Mouse (Mus musculus) CD4-positive naive resting alpha-beta T cell, adult 76 days (primary cell): ENCODE measurements around the gene Ggn. TPM values are rescaled to one million over a fixed set of nuclear protein-coding genes. Genes with fewer than 3 reads are reported as not detected.

Experiments used
- total RNA-seq: library from RNA; stranded (reverse); gene quantifications from one replicate; pipeline ENCODE4 v1.2.4, GENCODE M21; 2023

Gene Ggn
- not detected for total RNA-seq

DNA sequence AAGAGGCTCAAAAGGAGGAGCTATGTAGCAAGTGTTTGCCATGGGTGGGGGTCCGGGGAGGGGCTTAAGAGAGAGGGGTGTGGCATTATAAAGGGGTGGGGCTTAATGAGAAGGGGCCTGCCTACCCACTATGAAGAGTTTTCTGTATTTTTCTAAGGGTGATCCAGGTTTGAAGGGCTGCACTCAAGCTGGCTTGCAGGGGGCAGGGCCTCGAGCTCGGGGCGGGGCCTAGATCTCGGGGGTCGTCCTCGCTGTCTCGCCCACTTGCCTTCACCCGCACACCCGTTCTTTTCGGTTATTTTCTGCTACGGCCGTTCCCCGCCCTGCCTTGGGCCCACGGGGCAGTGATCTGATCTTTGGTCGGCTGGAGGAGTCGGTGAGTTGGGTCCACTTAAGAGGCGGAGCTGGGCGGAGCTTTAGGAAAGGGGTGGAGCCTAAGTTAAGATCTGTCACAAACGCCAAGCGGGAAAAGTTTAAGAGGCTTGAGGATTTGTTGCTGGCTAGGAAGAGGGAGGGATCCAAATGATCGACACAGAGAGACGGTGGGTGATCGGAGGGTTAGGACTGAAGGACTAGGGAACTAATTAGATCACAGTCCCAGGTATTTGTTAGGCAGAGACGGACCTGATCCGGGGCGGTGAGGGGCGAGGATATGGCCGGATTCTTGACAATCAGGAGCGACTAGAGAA is at the start of gene Ggn, which contains the start of gene Spred3:
Gene Ggn (plus strand): TSS at position 145 of the 689 bp plus-strand sequence.
Gene Spred3 (minus strand): TSS at position 346 of the 689 bp plus-strand sequence.

DNA sequence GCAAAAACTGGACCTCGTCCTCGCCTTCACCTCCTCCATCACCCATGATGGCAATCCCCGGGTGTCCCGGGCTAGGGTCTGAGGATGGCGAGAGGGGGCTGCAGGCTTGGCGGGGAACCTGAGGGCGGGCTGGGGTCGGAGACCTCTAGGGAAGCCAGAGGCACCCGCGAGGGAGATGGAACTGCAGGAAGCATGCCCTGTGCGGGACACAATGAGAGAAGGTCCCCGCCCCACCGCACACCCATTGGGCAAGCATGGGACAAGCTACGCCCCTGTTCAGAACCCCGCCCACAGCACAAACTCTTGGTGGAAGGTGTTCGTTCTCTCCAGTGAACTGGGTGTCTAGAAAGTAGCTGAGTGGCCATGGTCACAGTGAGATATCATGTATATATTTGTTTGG is 45.0 kb upstream of the Ggn start, which contains the start of gene Ryr1:
Gene Ryr1 (minus strand): TSS at position 210 of the 400 bp plus-strand sequence.

GRCm38 (mm10) chr7:29134693-29135386 is 35.2 kb upstream of the Ggn start, which contains the start of gene Rasgrp4:
TSS of gene Rasgrp4 (plus strand) at chr7:29134851.

DNA sequence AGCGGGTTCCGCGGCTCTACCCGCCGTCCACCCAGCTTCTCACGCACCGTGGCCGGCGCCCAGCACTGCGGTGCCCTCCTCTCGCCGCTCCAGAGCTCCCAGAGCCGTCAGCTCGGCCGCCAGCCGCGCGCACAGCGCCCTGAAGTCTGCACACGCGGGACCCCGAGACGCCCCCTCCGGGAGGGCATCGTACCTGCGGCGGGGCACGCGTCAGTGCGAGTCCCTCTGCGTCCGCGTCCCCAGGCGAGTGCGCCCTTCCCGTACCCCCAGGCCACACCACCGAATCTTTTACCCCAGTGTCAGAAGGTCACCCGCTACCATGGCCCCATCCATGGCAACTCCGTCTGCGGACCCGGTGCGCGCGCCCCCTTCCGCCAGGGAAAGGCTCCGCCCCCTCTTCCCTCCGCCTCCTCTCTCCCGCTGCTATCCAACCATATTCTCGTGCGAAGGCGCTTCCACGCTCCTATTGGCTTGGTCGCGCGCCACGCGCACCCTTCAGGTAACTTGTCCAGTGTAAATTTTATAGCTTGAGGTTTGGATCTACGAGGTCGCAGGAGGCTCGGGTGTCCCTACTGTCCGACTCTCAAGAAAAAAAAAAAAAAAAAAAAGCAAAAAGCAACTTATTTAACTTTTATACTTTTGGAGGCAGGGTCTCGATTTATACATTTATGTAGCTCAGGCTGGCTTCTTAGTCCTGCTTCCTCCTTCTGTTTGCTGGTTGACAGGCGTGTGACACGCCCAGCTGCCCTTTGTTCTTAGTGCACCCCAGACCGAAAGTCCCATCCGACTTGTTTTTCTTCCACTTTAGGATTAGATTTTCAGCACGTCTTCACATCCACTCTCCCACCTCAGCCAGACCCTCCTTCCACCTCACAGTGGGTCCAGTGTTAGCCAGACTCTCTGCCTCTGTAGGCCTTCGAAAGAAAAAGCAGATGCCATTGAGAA is 13.9 kb upstream of the Ggn start, which contains the start of gene Fam98c:
Gene Fam98c (minus strand): TSS at position 397 of the 945 bp plus-strand sequence.

DNA sequence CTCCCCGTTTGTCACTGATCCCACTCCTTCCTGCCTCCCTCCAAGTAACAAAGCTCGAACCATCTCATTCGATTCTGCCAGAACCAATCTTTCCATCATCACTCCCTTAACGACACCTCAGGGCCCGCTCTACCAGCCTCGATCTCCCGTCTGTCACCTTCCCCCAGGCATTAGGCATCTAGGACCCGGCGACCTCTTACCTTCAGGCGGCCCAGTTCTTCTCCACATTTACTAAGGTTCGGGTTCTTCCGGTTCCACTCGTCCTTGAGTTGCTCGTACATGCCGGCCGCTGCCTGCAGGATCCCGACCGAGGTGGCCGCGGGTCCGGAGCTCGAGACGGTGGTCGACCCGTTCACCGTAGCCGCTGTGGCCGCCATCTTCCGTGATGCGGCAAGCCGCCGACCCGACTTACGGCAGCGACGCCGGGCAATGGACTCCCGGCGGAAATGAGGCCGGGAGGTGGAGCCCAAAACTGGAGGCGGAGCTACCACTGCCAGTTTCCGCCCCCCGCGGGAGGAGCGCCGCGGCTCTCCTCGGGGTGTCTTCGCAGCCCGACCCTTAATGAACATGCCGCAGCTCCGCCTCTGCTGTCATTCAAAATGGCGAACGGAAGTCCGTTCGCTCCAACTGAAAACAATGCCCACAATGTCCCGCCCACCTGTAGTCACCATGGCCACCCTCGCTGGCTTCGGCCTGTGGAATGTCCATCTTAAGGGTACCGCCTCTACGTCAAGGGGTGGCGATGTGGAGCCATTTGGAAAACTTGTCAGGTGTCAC is 10.3 kb downstream of the Ggn start, which contains the start of gene Psmd8:
Gene Psmd8 (minus strand): TSS at position 625 of the 777 bp plus-strand sequence.

GRCm38 (mm10) chr7:29213675-29214082 is 43.7 kb downstream of the Ggn start, which contains the start of gene Catsperg1:
TSS of gene Catsperg1 (minus strand) at chr7:29214035.

Other genes with a start within 250 kb of the Ggn start
- 127 TPM for gene Actn4, start 207.9 kb upstream of the Ggn start, total RNA-seq
- gene Eif3k, start 188.3 kb upstream of the Ggn start, total RNA-seq, result 283 TPM
- gene Map4k1, start 188.2 kb upstream of the Ggn start, total RNA-seq, result 94.9 TPM
- gene Ryr1, start 45.0 kb upstream of the Ggn start, total RNA-seq, result 0.21 TPM
- 3.6 TPM for gene Rasgrp4, start 35.4 kb upstream of the Ggn start, total RNA-seq
- gene Fam98c, start 14.0 kb upstream of the Ggn start, total RNA-seq, result 34.2 TPM
- 3.3 TPM for gene Spred3, start 201 bp downstream of the Ggn start, total RNA-seq
- gene Psmd8, start 10.5 kb downstream of the Ggn start, total RNA-seq, result 146 TPM
- 0.32 TPM for gene Catsperg1, start 43.8 kb downstream of the Ggn start, total RNA-seq
- gene Kcnk6, start 62.3 kb downstream of the Ggn start, total RNA-seq, result 0.50 TPM
- 21.1 TPM for gene Yif1b, start 68.1 kb downstream of the Ggn start, total RNA-seq
- 2.4 TPM for gene 2200002D01Rik, start 78.3 kb downstream of the Ggn start, total RNA-seq
- gene Spint2, start 111.7 kb downstream of the Ggn start, total RNA-seq, result 60.7 TPM
- gene Ppp1r14a, start 119.1 kb downstream of the Ggn start, total RNA-seq, result 1.0 TPM
- not detected for gene Dpf1, start 133.7 kb downstream of the Ggn start, total RNA-seq